Mouse (Mus musculus) forebrain, embryonic 10.5 days (tissue): ENCODE results near the gene Pax3. TPM values are rescaled to one million over a fixed set of nuclear protein-coding genes. Genes with fewer than 3 reads are reported as not detected.
A peak's percentile ranks its signal among the peaks of the same experiment; 100 is the strongest.

Experiments used
- DNase-seq: peaks from one replicate; pipeline ENCODE4 v3.0.0-alpha.2; 2017; ENCODE audit warnings: low spot score; ENCODE audit errors: extremely low spot score
- H3K27ac ChIP-seq: fragments of 300-500 bp; sonication (generic); 2 replicates; pipeline ENCODE4 v1.5.1; 2016; ENCODE audit warnings: mild to moderate bottlenecking
- H3K27me3 ChIP-seq: fragments of 300-500 bp; sonication (generic); 2 replicates; pipeline ENCODE4 v1.6.1; 2016; ENCODE audit warnings: mild to moderate bottlenecking; ENCODE audit not compliant: poor library complexity, severe bottlenecking
- H3K36me3 ChIP-seq: fragments of 300-500 bp; sonication (generic); replicated peaks from 2 replicates; pipeline ENCODE4 v1.6.1; 2016; ENCODE audit warnings: mild to moderate bottlenecking, moderate library complexity
- H3K4me1 ChIP-seq: fragments of 300-500 bp; sonication (generic); 2 replicates; pipeline ENCODE4 v1.6.1; 2016
- H3K4me3 ChIP-seq: fragments of 300-500 bp; sonication (generic); 2 replicates; pipeline ENCODE4 v1.5.1; 2016; ENCODE audit warnings: mild to moderate bottlenecking, moderate library complexity
- H3K9me3 ChIP-seq: fragments of 300-500 bp; sonication (generic); 2 replicates; pipeline ENCODE4 v1.6.1; 2016; ENCODE audit warnings: mild to moderate bottlenecking, moderate library complexity
- WGBS: fragments of 180-500 bp; shearing (Covaris S2); methylation state at CpG from one replicate; pipeline ENCODE4 v1.1.7; 2016; 5-methylcytosine and 5-hydroxymethylcytosine counted together
- polyA plus RNA-seq: library from polyadenylated mRNA; unstranded; fragments of >200 nt; fragmentation: Nextera tagmentation; extraction: Ambion mirVana; gene quantifications from 2 replicates; pipeline ENCODE4 v1.2.1, GENCODE M21; 2016

Gene Pax3
- polyA plus RNA-seq, 1 experiment from 2014 or later: 13.0 TPM

DNA sequence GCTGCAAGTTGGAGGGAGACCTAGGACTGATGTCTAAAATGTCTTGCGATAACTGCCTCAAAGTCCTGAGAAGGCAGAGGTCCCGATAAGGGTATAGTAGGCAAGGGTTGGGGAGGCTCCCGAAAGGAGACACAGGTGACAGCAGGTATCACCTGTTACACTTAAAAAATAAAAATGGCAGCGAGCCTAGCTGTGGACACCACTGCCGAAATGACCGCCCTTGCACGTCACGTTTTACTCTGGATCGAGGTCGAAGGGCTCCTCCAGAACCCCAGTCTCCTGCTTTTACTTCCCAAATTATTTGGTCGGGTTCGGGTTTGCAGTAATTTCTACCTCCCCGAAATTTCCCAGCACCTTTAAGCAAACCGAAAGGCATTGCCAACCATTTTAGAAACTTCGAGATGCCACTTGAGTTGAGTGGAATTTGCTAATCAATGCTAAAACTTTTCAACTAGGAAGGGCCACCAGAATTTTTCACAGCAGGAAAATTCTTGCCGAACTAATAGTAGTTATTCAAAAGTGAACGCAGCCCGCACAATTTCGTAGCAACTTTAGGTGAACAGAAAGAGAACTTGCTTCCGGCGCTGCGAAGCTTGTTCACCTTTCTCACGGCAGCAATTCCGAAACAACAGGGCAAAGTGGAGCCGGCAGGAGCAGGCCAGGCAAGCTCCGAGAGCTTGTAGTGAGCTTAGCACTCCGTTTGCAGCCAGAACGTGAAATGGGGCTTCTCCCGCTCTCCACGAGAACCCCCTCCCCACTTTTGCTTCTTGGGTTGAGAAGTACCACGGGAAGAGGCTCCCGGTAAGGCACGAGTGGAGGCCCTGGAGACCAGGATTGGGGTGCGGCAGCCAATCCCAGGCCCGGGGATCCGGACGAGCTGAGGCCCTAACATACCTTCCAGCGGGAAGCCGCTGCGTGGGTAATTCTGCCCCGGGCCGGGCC lies 892 bp downstream of the Pax3 start:
- Histone ChIP-seq H3K27ac (peak overlapping the region; percentile 85), H3K27me3 (peaks cover 100% of the 10 kb centered on the region), H3K4me3 (peak overlapping the region; percentile 54), H3K9me3 (no peaks in the 10 kb centered on the region), H3K36me3 (no peaks in the 10 kb centered on the region), H3K4me1 (peaks cover 74% of the 10 kb centered on the region)
- WGBS: under 1% methylated on average over 42 of the region's 42 CpGs
- peak; percentile 65 for DNase-seq

DNA sequence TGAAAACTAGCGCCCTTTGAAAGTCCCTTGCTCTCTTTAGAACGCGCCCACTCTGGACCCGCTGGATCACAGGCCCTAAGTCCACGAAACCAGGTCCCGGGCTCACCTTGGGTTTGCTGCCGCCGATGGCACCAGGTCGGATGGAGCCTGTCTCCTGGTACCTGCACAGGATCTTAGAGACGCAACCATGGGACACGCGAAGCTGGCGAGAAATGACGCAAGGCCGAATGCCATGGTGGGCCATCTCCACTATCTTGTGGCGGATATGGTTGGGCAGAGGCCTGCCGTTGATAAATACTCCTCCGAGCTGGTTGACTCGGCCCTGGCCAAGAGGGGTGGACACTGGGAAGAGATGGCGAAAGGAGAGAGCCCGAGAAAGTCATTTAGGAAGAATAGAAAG lies 1.8 kb downstream of the Pax3 start:
- peaks cover 100% of the 10 kb centered on the region for H3K27me3 ChIP-seq
- H3K36me3 ChIP-seq: no peaks in the 10 kb centered on the region
- peak overlapping the region; percentile 85 for H3K27ac ChIP-seq
- DNase-seq: no peak
- peak overlapping the region; percentile 54 for H3K4me3 ChIP-seq
- WGBS: 2% methylated on average over 21 of the region's 21 CpGs
- H3K4me1 ChIP-seq: peaks cover 81% of the 10 kb centered on the region
- H3K9me3 ChIP-seq: no peaks in the 10 kb centered on the region

DNA sequence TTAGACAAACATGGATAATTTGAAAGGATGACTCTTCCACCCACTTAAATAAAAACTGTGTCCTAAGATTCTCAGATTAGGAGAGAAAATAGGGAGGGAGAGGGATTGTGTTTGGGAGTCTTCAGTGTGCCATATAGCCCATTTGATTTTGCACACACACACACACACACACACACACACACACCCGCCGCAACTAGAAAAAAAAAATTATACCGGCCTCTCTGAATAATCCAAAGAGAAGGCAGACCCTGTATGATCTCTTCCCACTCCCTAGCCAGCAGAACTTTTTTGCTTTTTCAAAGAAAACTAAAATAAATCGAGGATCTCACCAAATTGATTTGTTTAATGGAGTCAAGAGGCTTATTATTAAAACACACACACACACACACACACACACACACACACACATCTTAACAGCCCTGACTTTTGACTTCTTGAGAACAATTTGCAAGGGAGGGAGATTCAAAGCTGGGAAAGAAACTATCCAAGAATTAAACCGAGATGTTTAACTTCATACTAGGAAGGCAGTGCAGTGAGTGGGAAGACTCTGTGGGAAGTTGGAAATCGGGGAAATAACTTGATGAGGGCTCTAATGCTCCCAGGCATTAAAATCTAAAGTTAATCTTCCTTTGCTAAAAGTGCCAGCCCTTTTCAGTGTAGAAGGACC lies 2.4 kb downstream of the Pax3 start:
- H3K9me3 ChIP-seq: no peaks in the 10 kb centered on the region
- WGBS: 4% methylated on average over 6 of the region's 6 CpGs
- peaks cover 86% of the 10 kb centered on the region for H3K4me1 ChIP-seq
- DNase-seq: no peak
- H3K4me3 ChIP-seq: peak overlapping the region; percentile 54
- H3K27me3 ChIP-seq: peaks cover 100% of the 10 kb centered on the region
- H3K36me3 ChIP-seq: no peaks in the 10 kb centered on the region
- peak overlapping the region; percentile 85 for H3K27ac ChIP-seq

DNA sequence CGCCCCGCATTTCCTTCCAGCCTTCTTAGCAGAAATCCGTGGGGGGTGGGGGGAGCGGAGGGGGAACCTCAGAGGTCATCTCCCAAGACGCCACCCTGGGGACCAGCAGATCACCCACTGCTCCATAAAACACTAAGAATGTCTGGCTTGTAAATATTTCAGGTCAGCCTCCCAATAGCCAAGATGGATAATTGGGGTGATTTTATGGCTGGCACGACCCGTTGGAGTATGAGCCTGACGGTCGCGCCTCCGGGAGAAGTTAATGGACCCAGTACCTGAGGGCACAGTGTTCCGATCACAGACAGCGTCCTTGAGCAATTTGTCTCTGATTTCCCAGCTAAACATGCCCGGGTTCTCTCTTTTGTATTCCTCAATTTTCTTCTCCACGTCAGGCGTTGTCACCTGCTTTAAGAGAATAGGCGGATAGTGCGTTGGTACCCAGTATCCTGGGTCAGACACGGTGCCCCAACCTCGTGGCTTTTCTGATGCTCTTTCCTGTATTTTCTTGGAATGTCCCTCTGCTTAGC lies 3.4 kb downstream of the Pax3 start:
- 3% methylated on average over 20 of the region's 20 CpGs for WGBS
- no peak for DNase-seq
- H3K36me3 ChIP-seq: no peaks in the 10 kb centered on the region
- H3K27ac ChIP-seq: peak overlapping the region; percentile 71
- no peaks in the 10 kb centered on the region for H3K9me3 ChIP-seq
- peaks cover 86% of the 10 kb centered on the region for H3K4me1 ChIP-seq
- H3K4me3 ChIP-seq: peak overlapping the region; percentile 37
- H3K27me3 ChIP-seq: peaks cover 100% of the 10 kb centered on the region

DNA sequence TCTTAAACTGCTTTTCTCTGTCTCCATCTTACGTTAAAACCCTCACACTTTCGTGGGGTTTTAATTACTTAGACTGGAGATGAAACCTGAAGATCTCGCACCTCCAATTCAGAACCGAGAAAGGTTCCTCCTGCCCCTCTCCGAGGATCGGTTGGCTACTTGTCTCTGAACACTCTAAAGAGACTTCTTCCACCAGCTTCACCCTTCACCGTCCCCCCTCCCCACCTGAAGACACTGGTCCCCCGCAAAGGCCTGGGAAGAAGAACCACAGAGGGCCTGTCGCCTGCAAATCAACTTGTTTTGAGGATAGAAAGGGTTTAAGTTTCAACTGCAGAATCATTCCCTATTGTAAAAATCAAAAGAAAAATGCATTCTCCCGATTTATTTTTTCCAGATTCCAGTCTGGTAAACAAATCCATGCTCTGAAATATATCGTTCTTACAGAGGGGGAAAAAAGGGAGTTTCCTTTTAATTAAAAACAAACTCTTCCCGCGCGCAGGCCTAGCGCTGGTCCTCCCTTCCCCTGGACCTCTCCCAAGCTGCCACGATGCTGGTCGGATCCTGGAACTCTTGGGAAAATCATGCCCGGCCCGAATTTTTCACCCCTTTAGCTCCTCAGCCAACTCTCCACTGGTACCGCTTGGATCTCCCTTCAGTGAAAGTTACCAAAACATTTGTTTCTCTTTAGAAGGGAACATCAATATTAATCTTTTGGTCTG lies 4.0 kb downstream of the Pax3 start:
- H3K36me3 ChIP-seq: no peaks in the 10 kb centered on the region
- DNase-seq: no peak
- H3K4me3 ChIP-seq: peak overlapping the region; percentile 37
- no peaks in the 10 kb centered on the region for H3K9me3 ChIP-seq
- H3K27me3 ChIP-seq: peaks cover 100% of the 10 kb centered on the region
- peak overlapping the region; percentile 71 for H3K27ac ChIP-seq
- peaks cover 86% of the 10 kb centered on the region for H3K4me1 ChIP-seq
- 2% methylated on average over 20 of the region's 20 CpGs for WGBS

DNA sequence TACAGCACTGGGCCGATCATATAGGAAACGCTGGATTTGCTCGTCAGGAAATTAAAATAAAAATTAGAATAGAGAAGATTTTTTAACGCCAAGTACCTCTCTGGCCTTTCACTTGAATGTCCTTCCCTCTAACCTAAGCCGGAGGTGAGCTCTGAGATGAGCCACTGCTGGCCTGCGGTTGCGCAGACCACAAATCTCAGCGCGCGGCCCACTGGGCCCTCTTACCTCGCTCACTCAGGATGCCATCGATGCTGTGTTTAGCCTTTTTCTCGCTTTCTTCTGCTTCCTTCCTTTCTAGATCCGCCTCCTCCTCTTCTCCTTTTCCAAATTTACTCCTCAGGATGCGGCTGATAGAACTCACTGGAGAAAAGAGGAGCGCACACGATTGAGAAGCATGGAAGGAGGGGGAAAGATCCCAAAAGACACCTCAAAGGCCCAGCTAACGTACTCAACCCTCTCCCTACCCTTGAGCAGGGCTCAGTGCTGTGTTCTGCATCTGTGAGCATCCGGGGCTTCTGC lies 4.7 kb downstream of the Pax3 start:
- no peaks in the 10 kb centered on the region for H3K36me3 ChIP-seq
- H3K27ac ChIP-seq: peak overlapping the region; percentile 71
- WGBS: 11% methylated on average over 19 of the region's 19 CpGs
- H3K4me1 ChIP-seq: peaks cover 86% of the 10 kb centered on the region
- H3K9me3 ChIP-seq: no peaks in the 10 kb centered on the region
- no peak for DNase-seq
- H3K27me3 ChIP-seq: peaks cover 100% of the 10 kb centered on the region
- peak overlapping the region; percentile 37 for H3K4me3 ChIP-seq

DNA sequence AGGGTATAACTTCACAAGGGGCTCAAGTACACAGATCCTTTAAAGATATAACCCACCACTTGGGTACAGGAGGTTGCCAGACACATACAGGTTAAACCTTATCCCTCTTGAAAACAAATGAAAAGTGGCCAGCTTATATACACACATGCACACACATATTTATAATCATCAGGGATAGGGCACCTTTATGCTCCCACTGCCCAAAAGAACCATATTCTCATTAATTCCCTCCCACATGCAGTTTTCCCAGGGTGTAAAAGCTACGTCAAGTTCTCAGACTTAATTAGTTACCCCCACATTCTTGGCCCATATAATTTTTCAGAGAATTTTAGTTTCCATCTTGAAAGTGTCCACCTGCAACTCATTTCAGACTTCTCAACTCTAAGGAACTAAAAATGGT lies 5.2 kb downstream of the Pax3 start:
- H3K4me1 ChIP-seq: peaks cover 86% of the 10 kb centered on the region
- no peak for DNase-seq
- WGBS: 23% methylated on average over 1 of the region's 1 CpGs
- peak overlapping the region; percentile 56; the same call in 1 of the 2 replicates for H3K4me3 ChIP-seq
- H3K9me3 ChIP-seq: no peaks in the 10 kb centered on the region
- no peaks in the 10 kb centered on the region for H3K36me3 ChIP-seq
- H3K27me3 ChIP-seq: peaks cover 100% of the 10 kb centered on the region
- H3K27ac ChIP-seq: no peak overlapping the region

DNA sequence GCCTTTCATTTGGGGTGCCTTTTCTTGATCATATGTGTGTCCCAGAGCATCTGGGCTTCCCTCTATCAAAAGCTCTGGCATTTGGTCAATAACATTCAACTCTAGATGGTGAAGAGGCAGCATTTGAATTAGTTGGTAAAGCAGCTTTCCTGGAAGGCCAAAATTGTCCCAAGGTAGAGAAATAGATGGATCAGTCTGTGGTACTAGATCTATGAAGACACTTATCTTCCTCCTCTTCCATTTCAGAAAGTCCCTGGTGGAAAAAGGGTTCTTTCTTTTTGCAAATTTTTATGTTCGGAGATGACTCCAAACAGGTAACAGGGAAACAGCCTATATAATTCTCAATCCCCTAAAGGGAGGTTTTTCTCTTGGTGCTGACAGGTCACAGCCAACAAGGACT lies 5.6 kb downstream of the Pax3 start:
- no peak for DNase-seq
- Histone ChIP-seq H3K27me3 (peaks cover 100% of the 10 kb centered on the region), H3K9me3 (no peaks in the 10 kb centered on the region), H3K27ac (peak overlapping the region; percentile 88), H3K4me1 (peaks cover 82% of the 10 kb centered on the region), H3K36me3 (no peaks in the 10 kb centered on the region), H3K4me3 (peak overlapping the region; percentile 56)
- WGBS: 65% methylated on average over 1 of the region's 1 CpGs

DNA sequence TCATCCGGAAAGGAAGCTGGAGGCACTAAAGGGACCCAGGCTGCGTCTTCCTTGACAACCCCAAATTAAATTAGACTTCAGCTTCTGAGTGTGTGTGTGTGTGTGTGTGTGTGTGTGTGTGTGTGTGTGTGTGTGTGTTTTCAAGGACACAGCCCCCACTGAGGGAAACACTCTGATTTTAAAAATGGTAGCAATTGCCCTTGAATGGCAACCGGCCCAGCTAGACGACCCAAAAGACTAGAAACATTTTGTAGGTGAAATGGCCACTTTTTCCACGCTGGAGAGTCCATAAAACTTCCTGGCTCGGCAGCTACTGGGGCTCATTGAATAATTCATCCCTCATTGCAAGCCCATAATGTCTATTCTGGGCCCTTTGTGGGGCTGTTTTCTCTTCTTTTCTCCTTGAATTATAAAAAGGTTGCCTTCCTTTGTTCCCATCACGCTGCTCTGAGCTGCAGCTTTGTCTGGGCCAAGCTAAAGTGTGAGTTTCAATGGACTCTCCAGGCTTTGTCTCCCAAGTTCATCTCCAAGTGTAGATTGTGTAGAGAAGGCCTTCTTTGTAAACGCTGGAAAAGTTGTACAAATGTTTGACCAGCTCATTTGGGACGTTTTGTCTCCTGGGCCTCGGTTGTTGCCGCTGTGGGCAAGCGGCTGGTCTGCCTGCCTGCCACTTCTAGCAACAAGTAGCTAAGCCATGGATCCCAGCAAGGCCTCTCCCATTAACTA lies 6.4 kb downstream of the Pax3 start:
- H3K4me1 ChIP-seq: peaks cover 76% of the 10 kb centered on the region
- no peak for DNase-seq
- WGBS: 3% methylated on average over 12 of the region's 12 CpGs
- peaks cover 100% of the 10 kb centered on the region for H3K27me3 ChIP-seq
- H3K4me3 ChIP-seq: peak overlapping the region; percentile 56
- H3K36me3 ChIP-seq: no peaks in the 10 kb centered on the region
- H3K9me3 ChIP-seq: no peaks in the 10 kb centered on the region
- peak overlapping the region; percentile 88 for H3K27ac ChIP-seq

DNA sequence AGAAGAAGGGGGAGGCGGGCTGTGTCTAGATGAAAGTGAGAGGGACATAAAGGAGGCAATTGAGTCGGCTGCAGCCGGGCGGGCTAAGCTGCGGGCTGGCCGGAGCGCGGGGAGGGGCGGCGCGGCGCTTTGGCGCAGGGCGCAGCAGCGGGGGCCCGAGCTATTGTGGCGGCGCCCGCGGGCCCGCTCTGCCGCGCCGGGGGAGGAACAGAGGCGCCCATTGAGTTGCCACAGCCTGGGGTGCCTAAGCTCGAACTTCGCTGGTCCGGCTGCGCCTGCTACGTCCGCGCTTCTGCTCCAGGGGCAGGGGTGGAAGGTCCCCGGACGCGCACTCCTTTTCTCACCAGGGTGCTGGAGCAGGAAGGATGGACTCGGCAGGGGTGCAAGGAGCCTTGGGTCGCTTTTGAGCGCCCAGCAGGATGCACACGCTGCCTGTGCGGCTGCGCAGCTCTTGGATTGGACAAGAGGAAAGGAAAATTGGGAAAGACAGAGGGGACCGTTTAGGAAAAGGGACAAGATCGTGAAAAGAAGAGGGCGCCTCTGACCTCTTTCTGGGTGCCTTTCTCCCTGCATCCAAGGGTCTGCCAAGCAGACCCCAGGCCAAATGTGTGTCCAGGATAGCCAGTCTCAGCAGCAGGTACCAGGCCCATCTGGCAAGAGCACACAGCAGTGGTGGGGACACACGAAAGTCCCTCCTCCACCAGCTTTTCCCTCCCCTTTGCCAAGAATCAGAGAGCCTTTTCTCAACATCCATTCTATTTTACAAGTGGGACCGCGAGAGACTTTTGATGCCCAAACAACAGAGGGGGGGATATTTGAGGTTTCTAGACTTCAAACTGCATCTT lies 7.2 kb downstream of the Pax3 start:
- Histone ChIP-seq H3K9me3 (no peaks in the 10 kb centered on the region), H3K27me3 (peaks cover 100% of the 10 kb centered on the region), H3K4me3 (peak overlapping the region; percentile 56), H3K36me3 (no peaks in the 10 kb centered on the region), H3K4me1 (peaks cover 71% of the 10 kb centered on the region), H3K27ac (peak overlapping the region; percentile 88)
- peak; percentile 76 for DNase-seq
- under 1% methylated on average over 47 of the region's 47 CpGs for WGBS

DNA sequence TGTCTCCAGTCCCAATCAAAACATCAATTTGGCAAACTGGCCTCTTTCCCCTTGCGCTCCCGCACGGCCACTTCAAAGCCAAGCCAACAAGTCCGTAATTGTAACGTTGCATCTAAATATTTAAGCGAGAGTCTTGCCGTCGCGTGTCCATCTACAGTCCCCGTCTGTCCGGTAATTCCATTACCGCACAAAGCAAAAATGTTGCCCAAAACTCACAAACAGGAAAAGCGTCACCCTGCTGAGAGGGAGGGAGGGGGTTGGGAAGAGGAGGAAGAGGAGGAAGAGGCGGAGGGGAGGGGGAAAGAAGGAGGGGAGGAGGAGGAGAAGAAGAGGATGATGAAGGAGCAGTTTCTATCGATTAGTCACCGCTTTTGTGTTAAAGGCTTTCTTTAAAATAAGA lies 7.9 kb downstream of the Pax3 start:
- no peaks in the 10 kb centered on the region for H3K9me3 ChIP-seq
- peaks cover 100% of the 10 kb centered on the region for H3K27me3 ChIP-seq
- peak overlapping the region; percentile 88 for H3K27ac ChIP-seq
- under 1% methylated on average over 16 of the region's 16 CpGs for WGBS
- peaks cover 71% of the 10 kb centered on the region for H3K4me1 ChIP-seq
- peak overlapping the region; percentile 56 for H3K4me3 ChIP-seq
- no peaks in the 10 kb centered on the region for H3K36me3 ChIP-seq
- peak; percentile 64 for DNase-seq
